Mouse (Mus musculus) left cerebral cortex, adult 11 months (tissue): ENCODE data around the gene Phlpp2.

Experiments
- DNase-seq: peaks from one replicate; pipeline ENCODE4 v3.0.0; 2022; ENCODE audit warnings: low spot score

The Phlpp2 gene

GRCm38 (mm10) chr8:109963421-109963820, 95.1 kb downstream of the Phlpp2 start:
- no peak for DNase-seq

GRCm38 (mm10) chr8:109964106-109964505, 95.8 kb downstream of the Phlpp2 start:
- DNase-seq: no peak

GRCm38 (mm10) chr8:109968837-109969236, 100.5 kb downstream of the Phlpp2 start:
- no peak for DNase-seq

GRCm38 (mm10) chr8:109970323-109970722, 102.0 kb downstream of the Phlpp2 start:
- no peak for DNase-seq

DNA sequence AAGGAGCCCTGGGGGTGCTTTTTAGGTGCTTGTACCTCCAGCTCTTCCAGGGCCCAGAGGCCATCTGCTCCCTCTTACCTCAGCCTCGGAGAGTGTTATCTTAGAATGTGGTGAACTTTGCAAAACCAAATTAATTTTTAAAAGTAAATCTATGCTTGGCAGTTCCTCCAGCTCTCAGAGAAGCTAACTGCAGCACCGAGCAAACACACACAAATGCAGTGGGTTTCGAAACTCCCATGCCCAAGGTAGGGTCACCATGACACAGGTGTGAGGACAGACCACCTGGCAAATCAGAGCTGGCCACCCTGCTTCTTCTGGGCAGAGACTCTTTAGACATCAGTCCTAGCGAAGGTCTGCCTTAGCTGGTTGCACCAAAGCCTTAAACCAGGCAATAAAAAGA, 104.6 kb downstream of the Phlpp2 start:
- no peak for DNase-seq

- DNase-seq: no peak
Measured at GRCm38 (mm10) chr8:109979339-109979738, 111.0 kb downstream of the Phlpp2 start.

GRCm38 (mm10) chr8:109982386-109983105, 114.2 kb downstream of the Phlpp2 start:
- DNase-seq: no peak

DNA sequence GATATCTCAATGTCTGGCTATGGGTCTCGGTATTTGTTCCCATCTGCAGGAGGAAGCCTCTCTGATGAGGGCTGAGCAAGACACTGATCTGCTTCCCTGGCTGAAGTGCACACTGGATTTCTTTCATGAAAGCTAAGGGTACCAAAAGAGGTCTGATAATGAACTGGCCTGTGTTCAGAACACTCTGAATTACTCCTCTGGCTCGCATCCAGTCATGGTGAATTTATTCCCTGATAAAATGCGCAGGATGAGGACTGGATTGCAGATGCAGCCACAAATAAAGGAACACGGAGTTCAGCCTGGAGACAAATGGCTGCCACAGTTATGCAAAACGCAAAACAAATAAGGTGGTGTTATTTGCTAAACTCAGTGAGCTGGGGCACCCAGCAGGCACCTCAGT, 115.6 kb downstream of the Phlpp2 start:
- DNase-seq: no peak

DNA sequence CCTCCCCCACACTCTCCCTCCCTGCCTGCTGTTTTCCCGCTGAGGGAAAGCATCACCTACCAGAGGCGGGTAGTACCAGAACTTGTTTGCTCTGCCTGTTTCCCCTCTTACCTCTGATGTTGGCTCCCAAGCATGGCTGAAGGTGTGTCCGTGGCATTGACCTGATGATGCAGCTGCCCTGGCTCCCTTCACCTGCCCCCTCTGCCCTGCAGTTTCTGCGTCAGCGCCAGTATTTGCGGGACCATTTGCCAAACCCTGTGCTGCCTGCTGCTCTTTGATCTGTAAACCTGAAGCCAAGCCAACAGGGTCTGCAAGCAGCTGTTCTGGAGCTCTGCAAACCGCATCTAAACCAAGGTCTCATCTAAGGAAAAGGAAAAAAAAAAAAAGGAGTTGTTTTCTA, 118.0 kb downstream of the Phlpp2 start:
- DNase-seq: no peak

DNA sequence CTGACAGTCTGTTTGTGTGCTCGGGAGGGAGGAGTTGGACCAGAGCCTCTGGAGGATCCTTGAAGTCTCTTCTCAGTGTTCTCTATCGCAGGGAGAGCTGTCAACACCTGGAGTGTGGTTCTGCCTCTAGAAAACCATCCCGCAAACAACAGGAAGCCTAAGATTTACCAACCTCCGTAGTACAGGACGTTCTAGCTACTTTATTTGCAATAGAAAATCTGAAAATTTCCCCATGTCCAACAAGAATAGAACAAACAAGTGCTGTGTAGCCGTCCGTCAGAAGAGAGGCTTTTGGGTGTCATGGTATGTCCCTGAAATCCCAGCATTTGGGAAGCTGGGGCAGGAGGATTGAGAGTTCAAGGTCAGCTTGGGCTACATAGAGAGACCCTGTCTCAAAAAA, 119.4 kb downstream of the Phlpp2 start:
- DNase-seq: no peak

- no peak for DNase-seq
Measured at GRCm38 (mm10) chr8:109989151-109989550, 120.8 kb downstream of the Phlpp2 start.

GRCm38 (mm10) chr8:109990224-109990623, 121.9 kb downstream of the Phlpp2 start, which contains the start of gene Tat:
Gene Tat (plus strand): TSS chr8:109990437.
- DNase-seq: no peak

GRCm38 (mm10) chr8:109992166-109992565, 123.8 kb downstream of the Phlpp2 start:
- DNase-seq: no peak

GRCm38 (mm10) chr8:109992951-109993350, 124.6 kb downstream of the Phlpp2 start:
- DNase-seq: no peak
